Mouse (Mus musculus) heart, adult 8-10 months (tissue): ENCODE data around the gene Sbno1. TPM values are rescaled to one million over a fixed set of nuclear protein-coding genes. Genes with fewer than 3 reads are reported as not detected.
"Not testable (repeated sequence)": the region's sequence is repeated elsewhere in the genome, so short reads cannot be mapped to it uniquely, and the experiment has no call there.

Source experiments
- DNase-seq: peaks from one replicate; pipeline ENCODE4 v3.0.0; 2022; ENCODE audit warnings: low spot score
- total RNA-seq, 4 experiments: library from RNA; stranded (reverse); gene quantifications; 2 replicates each; pipeline ENCODE4 v1.2.4; 2022

Gene Sbno1
- total RNA-seq = 10 to 100 TPM; 63.2 to 73.4 (median 65.6) TPM

DNA sequence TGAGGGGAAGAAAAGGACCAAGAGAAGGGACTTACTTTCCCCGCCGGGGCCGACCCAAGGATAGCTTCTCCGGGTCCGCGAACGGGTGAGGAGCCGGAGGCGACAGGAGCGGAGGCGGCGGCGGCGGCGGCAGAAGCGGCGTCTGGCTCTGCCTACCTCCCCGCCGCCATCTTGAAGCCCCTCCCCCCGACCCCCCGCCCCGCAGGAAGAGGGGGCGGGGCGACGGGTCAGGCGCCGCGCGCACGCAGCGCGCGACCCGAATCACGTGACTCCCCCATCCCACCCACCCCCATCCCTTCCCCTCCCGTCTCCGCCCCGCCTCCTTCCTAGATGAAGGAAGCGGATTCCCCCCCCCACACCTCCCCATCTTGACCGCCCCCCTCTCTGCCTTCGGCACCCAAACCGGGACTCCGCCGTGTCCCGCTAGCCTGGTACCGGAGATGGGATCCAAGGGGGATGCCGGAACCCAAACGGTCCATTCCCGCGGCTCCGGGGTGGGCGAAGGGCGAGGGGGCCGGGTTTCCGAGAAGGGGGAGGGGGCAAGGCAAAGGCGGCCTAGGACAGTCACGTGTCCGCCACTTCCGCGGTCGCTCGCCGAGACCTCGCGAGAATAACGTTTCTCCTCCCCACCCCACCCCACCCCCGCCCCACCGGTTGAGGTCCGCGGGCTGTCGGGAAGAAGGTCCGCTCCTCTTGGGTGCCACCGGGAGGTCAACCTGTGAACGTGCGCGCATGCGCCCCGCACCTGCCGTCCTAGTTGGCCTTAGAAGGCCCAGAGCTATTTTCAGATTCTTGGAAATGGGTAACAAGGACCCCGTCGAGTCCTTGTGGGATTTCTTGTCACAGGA, at the start of gene Sbno1:
TSS of gene Sbno1 (minus strand) at position 590 of the 848 bp plus-strand sequence.
- DNase-seq = peak; percentile 92

DNA sequence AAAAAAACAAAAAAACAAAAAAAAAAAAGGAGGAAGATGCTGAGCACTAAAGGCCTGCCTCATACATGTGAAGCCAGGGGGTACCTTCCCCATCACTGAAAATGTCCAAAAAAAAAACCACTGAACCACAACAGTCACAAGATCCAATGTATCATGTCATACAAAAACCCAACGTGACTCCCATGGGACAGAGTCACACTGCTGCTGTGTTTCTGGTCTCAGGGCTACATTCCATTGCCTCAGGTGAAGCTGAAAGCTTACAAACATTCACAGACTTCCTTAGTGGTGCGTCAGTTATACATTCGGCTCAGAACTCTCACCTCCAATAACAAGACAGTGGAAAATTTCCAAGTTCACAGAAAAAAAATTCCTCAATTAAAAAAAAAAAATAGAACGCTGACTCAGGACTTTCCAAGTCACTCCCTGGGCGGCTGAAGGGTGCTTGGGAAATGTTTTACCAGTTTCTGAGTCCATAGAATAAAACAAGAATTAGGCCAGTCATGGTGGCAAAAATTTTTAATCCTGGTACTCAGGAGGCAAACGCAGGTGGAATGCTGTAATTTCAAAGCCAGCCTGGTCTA, 44.9 kb upstream of the Sbno1 start:
- no peak for DNase-seq

DNA sequence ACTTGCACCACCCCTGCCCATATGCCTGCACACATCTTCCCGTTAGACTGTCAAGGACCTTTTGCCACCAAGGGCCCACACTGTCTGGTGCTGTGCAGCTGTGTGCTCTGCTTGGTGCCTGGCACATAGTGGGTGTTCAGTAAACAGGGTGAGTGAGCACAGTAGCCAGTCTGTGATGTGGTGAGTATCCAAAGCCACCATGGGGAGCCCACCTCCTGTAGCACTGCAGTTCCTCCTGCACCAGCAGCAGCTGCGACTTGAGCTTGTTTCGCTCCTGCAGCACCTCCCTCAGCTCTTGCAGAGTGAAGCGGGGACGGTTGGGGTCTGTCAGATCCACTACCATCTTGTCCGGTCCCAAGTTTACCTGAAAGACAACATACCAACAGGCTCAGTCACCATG, 43.7 kb upstream of the Sbno1 start:
- no peak for DNase-seq

DNA sequence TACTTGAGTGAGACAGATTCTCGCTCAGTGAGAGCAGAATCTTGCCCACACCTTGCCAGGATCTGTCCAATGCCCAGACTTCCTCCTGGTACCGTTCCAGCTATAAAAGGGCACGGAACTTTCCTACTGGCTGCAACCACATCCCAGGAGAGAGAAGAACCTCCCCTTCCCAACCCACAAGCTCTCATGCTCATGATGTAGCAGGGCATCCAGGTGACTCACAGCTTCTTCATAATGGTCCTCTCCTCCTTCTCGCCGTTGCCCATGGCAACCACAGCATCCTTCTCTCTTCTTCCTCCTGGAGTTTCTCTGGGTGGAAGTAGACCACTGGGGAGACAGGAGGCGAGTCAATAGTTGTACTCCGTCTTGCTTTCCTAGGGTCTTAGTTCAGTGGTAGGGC, 42.6 kb upstream of the Sbno1 start:
- DNase-seq = no peak

DNA sequence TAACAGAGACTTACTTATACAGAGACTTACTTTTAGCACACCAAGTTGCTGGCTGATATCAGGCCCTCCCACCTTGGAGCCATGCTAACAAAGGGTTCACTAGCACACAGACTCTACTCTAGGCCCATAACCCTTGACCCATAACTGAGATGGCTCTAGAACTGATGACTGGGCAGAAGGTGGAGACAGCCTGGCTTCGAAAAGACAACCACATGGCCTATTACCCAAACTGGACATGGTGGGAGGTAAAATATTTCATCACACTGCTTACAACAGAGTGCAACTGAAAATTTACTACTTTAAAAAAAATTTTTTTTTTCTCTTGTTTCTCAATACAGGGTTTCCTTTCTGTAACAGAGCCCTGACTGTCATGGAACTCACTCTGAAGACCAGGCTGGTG, 42.0 kb upstream of the Sbno1 start:
- no peak for DNase-seq

DNA sequence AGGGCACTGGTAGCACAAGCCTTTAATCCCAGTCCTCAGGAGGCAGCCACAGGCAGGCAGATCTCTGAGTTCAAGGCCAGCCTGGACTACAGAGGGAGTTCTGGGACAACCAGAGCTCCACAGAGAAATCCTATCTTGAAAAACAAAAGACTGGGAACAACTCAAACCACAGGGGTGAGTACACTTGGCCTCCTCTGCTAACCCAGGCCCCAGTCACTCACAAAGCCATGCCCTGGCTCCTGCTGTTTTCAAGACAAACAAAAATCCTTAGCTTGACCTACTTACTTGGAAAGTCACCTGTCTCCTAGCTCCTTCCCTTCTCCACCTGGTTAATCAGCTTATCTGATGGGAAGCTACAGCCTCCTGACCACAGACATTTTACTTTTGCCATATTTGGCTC, 39.1 kb upstream of the Sbno1 start:
- no peak for DNase-seq

DNA sequence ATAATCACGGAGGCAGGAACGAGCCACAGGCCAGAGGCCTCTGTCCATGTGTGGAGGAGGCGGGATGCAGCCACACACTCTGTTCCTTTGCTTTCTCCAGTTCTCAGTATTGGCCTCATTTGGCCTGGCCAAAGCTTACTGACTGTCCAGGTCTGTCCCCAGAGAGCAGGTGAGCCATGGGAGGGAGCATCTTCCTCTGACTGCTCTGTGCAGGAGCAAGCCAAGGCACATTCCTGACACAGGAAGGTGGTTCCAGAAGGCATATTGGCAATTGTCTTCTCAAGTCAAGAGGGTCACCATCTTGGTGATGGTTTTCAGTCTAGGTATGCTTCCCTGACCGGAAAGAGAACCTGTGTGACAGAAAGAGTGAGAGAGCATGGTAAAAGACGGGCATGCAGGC, 37.7 kb upstream of the Sbno1 start:
- no peak for DNase-seq

DNA sequence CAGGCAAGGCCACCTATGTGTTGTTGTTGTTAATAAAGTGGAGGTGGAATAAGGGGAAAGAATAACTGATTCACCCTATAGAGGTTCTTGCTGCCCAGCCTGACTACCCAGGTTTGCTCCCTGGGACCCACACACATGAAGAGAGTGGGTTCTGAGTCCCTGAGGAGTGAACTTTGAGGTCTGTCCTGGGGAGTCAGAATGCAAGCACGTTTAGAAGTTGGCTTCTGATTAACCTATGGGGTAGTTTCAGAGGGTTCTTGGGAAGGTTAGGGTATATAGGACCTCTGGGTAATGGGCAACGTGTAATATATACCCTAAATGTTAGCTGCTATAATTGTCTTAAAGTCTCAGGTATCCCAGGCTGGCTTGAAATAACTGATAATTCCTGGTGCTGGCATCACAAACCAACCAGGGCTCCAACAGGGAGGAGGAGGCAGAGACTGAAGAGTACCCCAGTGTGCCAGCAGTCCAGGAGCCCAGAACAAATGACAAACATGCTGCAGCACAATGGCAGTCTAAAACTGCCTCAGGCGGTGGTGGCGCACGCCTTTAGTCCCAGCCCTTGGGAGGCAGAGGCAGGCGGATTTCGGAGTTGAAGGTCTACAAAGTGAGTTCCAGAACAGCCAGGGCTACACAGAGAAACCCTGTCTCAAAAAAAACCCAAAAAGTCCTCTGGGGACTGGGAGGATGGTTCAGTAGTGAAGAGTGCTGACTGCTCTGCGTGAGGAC, 36.7 kb upstream of the Sbno1 start:
- DNase-seq = no peak

DNA sequence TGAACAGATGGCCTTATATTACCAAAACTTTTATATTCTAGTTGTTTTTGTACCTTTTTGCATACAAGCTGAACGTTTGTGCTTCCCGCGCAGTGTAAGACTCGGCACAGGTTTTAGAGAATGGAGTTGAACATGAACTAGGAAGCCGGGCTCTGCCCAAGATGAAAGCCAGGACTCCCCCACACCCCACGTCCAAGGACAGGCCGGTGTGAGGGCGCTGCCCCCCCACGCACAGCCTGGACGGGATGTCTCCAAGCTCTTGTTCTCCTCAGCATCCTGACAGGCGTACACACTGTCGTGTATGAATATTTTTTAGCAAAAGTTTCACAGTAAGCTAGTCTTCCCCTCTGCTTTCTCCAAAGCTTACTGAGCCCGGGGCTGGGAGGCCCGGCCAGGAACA, 35.1 kb upstream of the Sbno1 start:
- not testable (repeated sequence) for DNase-seq

DNA sequence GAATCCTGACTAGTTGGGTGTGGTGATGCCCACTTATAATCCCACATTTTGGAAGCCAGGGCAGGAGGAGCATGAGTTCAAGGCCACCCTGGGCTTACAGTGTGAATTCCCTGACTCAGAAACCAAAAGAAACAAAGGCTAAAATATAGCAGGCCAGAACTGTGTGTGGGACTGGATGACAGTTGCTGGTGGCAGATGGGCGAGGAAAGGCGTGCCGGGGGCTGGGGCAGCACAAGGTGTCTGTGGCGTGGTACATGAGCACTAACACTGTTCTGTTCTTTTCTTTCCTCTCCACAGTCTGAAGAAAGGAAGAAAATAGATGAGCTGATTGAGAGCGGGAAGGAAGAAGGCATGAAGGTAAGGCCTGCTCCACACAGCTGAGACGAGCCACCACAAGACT, 31.0 kb upstream of the Sbno1 start:
- DNase-seq = no peak

DNA sequence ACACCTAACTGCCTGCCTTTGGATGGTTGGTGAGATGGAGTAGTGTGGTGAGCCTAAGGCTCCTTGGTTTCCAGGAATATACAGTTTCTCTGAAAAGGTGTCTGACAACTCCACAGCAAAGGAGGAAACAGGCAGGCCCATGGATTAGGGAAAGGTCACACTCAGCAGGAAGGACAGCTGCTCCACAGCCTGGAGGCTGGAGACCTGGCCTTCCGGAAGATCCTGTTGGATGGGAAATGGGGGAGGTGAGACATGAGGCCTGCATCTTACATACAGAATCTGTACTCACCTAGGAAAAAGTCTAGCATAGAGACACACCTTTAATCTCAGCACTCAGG, 28.2 kb upstream of the Sbno1 start:
- DNase-seq = no peak

DNA sequence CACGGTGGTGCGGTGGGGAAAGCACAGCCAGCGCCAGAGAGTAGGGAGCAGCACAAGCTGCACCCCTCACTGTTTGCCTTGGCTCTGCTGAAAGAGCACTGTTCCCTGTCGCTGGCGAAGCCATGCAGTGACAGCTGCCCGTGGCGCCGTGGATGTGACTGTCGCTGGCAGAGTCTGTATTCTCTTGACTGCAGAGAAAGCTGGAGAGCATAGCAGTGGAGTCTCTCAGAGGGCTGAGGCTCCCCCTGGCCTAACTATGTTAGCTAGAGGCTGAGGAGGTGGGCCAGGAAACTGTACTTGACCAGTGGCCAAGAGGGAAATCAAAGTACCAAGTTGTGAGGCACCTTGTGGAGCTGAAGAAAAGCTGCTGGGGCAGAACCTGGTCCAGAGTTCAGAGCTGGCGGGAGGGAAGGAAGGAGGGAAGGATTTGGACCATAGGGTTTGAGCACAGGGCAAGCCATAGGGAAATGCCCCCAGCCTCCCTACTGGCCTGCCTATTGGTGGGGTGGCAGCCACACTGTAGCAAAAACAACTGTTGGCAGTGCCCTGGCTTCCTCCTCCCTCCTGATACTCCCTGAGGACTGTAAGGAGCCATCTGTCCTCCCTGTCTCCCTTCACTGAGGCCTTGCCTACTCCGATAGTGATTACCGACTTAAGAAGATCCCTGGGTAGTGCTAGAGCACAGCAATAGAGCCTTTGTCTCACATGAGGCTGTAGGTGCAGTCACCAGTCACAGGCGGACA, 27.7 kb upstream of the Sbno1 start:
- DNase-seq = no peak

DNA sequence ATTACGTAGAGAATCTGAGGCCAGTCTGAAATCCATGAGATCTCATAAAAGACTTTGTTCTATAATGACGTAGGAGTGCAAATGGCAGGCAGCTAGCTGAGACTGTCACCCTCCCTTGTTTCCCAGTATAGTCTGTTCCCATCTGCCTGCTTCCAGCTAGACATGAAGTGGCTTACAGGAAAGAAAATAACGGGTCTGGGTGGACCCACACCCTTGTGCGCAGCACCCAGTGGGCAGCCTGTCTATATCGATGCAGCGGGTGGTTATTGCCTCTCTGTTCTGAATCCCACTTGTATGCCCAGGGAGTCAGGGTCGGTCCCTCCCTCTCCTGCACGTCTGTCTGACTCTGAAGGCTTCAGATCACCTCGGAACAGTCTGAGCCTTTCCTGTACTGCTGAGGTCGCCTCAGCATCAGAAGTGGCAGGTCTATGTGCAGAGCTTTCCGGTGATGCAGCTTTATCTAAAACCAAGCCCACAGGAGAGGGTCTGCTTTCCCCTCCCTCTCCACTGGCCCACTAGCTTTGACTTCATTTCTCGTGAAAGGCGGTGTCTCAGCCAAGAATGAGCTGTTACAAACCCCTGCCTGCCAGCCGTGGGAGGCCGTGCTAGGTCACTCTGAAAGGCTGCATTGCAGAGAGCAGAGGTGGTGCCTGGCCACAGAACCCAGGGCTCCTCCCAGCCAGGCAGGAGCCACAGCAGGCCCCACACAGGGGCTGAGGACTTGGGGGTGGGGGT, 26.9 kb upstream of the Sbno1 start:
- no peak for DNase-seq

DNA sequence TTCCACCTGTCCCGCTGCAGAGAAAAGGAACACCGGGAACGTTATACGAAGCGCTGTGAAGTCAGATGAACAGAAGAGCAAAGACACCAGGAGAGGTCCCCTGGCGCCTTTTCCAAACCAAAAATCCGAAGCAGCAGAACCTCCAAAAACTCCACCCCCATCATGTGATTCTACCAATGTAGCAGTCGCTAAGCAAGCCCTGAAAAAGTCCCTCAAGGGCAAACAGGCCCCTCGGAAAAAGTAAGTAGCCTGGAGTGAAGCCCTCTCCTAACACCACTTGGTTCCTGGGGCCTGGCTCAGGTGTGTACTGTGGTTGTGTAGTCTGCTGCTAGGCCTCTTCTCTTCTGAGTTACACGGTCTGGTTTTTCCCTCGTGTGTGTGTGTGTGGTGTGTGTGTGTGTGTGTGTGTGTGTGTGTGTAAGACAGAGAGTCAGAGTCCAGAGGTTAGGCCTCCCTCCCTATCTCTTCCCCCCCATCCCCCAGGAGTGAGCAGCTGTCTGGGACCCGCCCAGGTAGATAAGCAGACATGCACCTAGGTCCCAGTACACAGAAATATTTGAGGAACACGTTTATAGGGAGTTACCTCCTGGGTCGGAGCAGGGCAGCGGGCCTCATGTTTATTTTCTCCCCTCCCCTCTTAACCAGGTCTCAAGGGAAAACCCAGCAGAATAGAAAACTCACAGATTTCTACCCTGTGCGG, 25.0 kb upstream of the Sbno1 start:
- DNase-seq = no peak

DNA sequence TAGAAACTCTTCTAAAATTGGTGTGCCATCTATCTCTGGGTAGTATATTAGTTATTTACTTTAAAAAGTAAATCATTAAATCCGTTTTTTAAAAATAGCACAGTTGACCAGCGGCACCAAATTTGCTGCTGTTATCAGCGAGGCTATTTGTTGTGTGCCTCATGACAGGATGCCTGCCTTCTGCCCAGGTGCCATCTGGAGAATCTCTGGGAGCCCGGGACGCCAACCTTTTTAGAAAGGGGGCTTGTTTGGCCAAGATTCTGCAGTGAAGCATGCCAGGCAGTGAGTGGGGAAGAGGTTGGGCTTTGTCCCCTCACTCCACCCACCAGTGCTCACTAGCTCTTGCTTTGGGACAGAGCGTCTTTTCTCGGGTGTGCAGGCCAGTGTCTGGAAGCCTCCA, 24.2 kb upstream of the Sbno1 start:
- DNase-seq = no peak

DNA sequence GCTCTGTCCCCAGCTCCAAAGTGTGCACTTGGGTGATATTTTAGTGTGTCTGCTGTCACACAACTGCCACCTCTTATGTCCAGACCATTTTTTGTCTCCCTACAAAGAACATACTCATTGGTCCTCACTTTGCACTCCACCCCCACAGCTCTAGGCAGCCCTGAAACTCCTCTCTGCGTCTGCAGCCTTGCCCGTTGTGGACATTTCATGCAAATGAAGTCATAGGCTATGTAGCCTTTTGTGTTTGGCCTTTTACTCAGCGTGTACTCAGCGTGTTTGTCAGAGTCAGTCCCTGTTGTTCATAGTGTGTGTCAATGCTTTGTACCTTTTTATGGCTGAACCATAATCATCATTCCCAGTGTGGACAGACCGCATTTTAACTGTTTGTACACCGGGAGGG, 23.7 kb upstream of the Sbno1 start:
- no peak for DNase-seq

DNA sequence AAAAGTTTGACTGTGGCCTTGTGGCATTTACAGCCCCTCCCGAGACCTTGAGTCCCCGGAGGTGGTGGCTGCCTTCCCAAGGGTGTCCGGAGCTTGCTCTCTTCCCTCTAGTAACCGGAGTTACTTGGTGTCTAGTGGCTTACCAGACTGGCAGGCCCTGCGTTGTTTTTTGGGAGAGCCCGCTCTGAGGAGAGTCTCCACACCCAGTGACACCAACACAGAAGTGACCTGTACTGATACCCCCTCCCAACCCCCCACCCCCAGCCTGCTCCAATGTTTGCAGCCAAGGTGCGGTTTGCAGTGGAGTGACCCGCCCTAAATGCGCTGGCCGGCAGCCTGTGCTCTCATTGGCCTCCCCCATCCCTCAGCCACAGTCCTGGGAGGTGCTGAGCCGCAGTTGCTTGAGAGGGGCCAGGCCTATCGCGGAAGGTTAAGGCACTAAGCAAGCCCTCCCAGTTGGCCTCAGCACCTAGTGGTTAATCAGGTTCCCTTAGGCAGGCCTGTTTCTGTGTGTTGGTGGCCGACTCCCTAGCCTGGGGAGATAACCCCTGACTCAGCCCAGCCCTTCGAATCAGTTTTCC, 20.6 kb upstream of the Sbno1 start:
- DNase-seq = peak; percentile 71

DNA sequence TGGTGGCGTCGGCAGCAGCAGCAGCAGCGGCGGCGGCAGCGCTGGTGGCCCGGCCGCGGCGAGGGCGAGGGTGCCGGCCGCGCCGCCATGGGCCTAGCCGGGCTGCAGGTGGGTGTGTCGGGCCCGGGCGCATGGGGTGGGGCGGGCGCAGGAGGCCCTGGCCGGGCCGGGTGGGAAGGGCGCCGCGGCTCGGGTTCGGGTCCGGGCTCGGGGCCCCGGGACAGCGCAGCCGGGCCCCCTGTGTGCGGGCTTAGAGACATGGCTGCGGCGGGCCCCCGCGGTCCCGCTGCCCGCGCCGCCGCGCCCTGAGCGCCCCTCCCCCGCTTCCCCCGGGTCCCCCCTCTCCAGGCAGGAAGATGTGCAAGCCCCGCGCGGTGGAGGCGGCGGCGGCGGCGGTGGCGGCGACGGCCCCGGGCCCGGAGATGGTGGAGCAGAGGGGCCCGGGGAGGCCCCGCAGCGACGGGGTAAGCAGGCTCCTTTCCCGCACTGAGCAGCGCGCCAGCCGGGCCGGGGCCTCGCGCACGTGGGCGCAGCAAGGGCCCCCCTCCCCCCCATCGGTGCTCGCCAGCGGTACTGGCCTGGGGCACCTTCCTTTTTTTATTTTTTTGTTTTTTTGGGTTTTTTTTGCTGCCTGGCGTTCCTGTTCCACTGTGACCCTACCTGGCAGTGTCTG, 20.0 kb upstream of the Sbno1 start:
- DNase-seq = no peak

DNA sequence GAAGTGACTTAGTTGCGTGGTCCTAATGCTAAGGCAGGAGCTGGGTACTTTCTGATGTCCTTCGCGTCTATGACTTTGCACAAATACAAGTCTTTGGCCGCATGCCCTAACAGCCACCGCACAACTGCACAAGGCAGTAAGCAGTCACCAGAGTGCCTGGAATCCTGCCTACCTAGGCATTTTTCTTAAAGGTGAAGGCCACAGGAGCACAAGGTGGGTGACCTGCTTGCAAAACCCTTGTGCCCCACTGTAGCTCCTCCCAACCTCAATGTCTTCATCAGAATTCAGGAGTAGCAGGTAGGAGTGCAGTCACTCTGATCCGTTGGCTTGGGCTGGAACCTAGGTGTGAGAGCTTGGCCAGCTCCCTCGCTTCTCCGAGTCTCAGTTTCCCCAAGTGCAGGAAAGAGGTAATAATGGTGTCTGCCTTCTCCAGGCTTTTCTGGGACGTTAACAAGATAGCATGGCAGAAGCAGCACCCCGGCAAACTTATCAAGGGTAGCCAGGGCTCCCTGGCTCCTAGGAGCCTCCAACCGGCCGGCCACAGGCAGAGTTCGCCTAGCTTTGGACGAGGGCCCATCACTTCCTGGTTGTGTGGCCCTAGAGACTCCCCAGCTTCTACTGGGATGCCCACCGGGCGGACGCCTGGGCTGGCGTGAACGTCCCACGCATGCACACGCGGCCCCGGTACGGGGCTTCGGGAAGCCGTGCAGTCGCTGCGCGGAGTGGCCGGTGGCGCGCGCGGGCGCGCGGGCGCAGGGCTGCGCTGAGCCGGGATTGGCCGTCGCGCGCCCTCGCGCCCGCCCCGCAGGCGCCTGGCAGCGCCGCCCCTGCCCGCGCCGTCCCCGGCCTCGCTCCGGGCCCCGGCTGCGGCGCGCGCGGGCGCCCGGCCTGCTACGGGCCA, 19.1 kb upstream of the Sbno1 start:
- peak; percentile 54 for DNase-seq
